Mouse (Mus musculus) lung, postnatal 0 days (tissue): ENCODE data around the gene Mapkapk3. TPM values are rescaled to one million over a fixed set of nuclear protein-coding genes. Genes with fewer than 3 reads are reported as not detected.
"Not testable (repeated sequence)": the region's sequence is repeated elsewhere in the genome, so short reads cannot be mapped to it uniquely, and the experiment has no call there.

Experiments used
- ATAC-seq: fragments of 200-750 bp; cut with Nextera tagmentation; 2 replicates; pipeline ENCODE4 v1.8.0; 2017; ENCODE audit warnings: moderate library complexity
- DNase-seq: peaks from one replicate; pipeline ENCODE4 v3.0.0-alpha.2; 2016; ENCODE audit warnings: low spot score
- H3K27ac ChIP-seq: fragments of 300-500 bp; sonication (generic); 2 replicates; pipeline ENCODE4 v1.5.1; 2014; ENCODE audit warnings: antibody characterized with exemption, mild to moderate bottlenecking, low read length, mixed read lengths
- H3K27me3 ChIP-seq: fragments of 300-500 bp; sonication (generic); replicated peaks from 2 replicates; pipeline ENCODE4 v1.6.1; 2014; ENCODE audit warnings: low read length, mixed read lengths; ENCODE audit not compliant: insufficient read depth
- H3K36me3 ChIP-seq: fragments of 300-500 bp; sonication (generic); 2 replicates; pipeline ENCODE4 v1.6.1; 2014; ENCODE audit warnings: low read length, mixed read lengths; ENCODE audit not compliant: insufficient read depth
- H3K4me1 ChIP-seq: fragments of 300-500 bp; sonication (generic); 2 replicates; pipeline ENCODE4 v1.6.1; 2014; ENCODE audit warnings: antibody characterized with exemption, low read depth, low read length, mixed read lengths; ENCODE audit not compliant: insufficient read depth
- H3K4me2 ChIP-seq: fragments of 300-500 bp; sonication (generic); replicated peaks from 2 replicates; pipeline ENCODE4 v1.6.1; 2014; ENCODE audit warnings: low read depth, mild to moderate bottlenecking, low read length, moderate library complexity, mixed read lengths
- H3K4me3 ChIP-seq: fragments of 300-500 bp; sonication (generic); 2 replicates; pipeline ENCODE4 v1.5.1; 2014; ENCODE audit warnings: low read depth, low read length
- H3K9ac ChIP-seq: fragments of 300-500 bp; sonication (generic); replicated peaks from 2 replicates; pipeline ENCODE4 v1.6.1; 2014; ENCODE audit warnings: low read depth, mild to moderate bottlenecking
- H3K9me3 ChIP-seq: fragments of 300-500 bp; sonication (generic); 2 replicates; pipeline ENCODE4 v1.6.1; 2016; ENCODE audit warnings: low read length, mixed read lengths
- CTCF ChIP-seq: IDR thresholded peaks from 2 replicates; pipeline ENCODE4 v1.5.1; 2016; ENCODE audit warnings: antibody characterized with exemption, mild to moderate bottlenecking
- EP300 ChIP-seq: IDR thresholded peaks from 2 replicates; pipeline ENCODE4 v1.6.1; 2016; ENCODE audit warnings: antibody characterized with exemption, mild to moderate bottlenecking, control low read depth
- WGBS: fragments of 180-500 bp; shearing (Covaris S2); extraction: QIAGEN DNeasy Blood & Tissue Kit; methylation state at CpG from one replicate; pipeline ENCODE4 v1.1.7; 2014; 5-methylcytosine and 5-hydroxymethylcytosine counted together
- polyA plus RNA-seq: library from polyadenylated mRNA; unstranded; fragments of >200 nt; fragmentation: Nextera tagmentation; extraction: Ambion mirVana; gene quantifications from 2 replicates; pipeline ENCODE4 v1.2.1, GENCODE M21; 2015

Mapkapk3 gene
- polyA plus RNA-seq, 1 experiment from 2014 or later = 22.9 TPM

GRCm38 (mm10) chr9:107308346-107309000, 18.8 kb upstream of the Mapkapk3 start:
- WGBS = 77% methylated on average over 9 of the region's 9 CpGs
- no peak for DNase-seq
- no peak overlapping the region for H3K9ac ChIP-seq

GRCm38 (mm10) chr9:107307886-107308285, 18.2 kb upstream of the Mapkapk3 start:
- Histone ChIP-seq H3K36me3 (no peaks in the 10 kb centered on the region), H3K9ac (no peak overlapping the region), H3K4me1 (peaks cover 36% of the 10 kb centered on the region), H3K27me3 (no peaks in the 10 kb centered on the region), H3K4me3 (no peak overlapping the region), H3K27ac (peak overlapping the region; percentile 61), H3K4me2 (0 out of 2 replicates have a peak overlapping the region, but pooled peaks have one; percentile 3), H3K9me3 (no peaks in the 10 kb centered on the region)
- 22% methylated on average over 12 of the region's 12 CpGs for WGBS
- ATAC-seq (peak; percentile 80), DNase-seq (peak; percentile 91)
- TF ChIP-seq EP300 (no peak), CTCF (no peak)

More at GRCm38 (mm10) chr9:107308346-107309000, 18.8 kb upstream of the Mapkapk3 start:
- Histone ChIP-seq H3K27me3 (no peaks in the 10 kb centered on the region), H3K36me3 (no peaks in the 10 kb centered on the region), H3K27ac (peak overlapping the region; percentile 61; the same call in 1 of the 2 replicates), H3K4me2 (no peak overlapping the region), H3K4me1 (peaks cover 33% of the 10 kb centered on the region), H3K9me3 (no peaks in the 10 kb centered on the region), H3K4me3 (no peak overlapping the region)
- ATAC-seq = no peak
- no peak for TF ChIP-seq CTCF
- no peak for TF ChIP-seq EP300

GRCm38 (mm10) chr9:107307099-107307872, 17.6 kb upstream of the Mapkapk3 start:
- no peaks in the 10 kb centered on the region for H3K9me3 ChIP-seq
- 0 out of 2 replicates have a peak overlapping the region, but pooled peaks have one; percentile 3 for H3K4me2 ChIP-seq
- H3K36me3 ChIP-seq = no peaks in the 10 kb centered on the region
- H3K9ac ChIP-seq = no peak overlapping the region
- 57% methylated on average over 11 of the region's 11 CpGs for WGBS
- H3K4me3 ChIP-seq = no peak overlapping the region
- no peaks in the 10 kb centered on the region for H3K27me3 ChIP-seq
- ATAC-seq (no peak), DNase-seq (no peak)
- peak overlapping the region; percentile 61 for H3K27ac ChIP-seq
- H3K4me1 ChIP-seq = peaks cover 36% of the 10 kb centered on the region
- TF ChIP-seq CTCF = no peak
- TF ChIP-seq EP300 = no peak

- not testable (repeated sequence) for H3K27me3 ChIP-seq, H3K9ac ChIP-seq, H3K9me3 ChIP-seq, H3K4me2 ChIP-seq, H3K27ac ChIP-seq, H3K4me3 ChIP-seq, ATAC-seq, DNase-seq, H3K36me3 ChIP-seq
- 90% methylated on average over 1 of the region's 1 CpGs for WGBS
- peaks cover 36% of the 10 kb centered on the region for H3K4me1 ChIP-seq
Measured at GRCm38 (mm10) chr9:107306673-107307072, 17.0 kb upstream of the Mapkapk3 start.

- no peak overlapping the region for H3K4me2 ChIP-seq
- peak; percentile 86 for DNase-seq
Measured at GRCm38 (mm10) chr9:107305601-107306542, 16.2 kb upstream of the Mapkapk3 start.

More at GRCm38 (mm10) chr9:107305601-107306542, 16.2 kb upstream of the Mapkapk3 start:
- WGBS = 27% methylated on average over 13 of the region's 13 CpGs
- TF ChIP-seq EP300 (peak; percentile 63; the same call in 1 of the 2 replicates), CTCF (no peak)
- Histone ChIP-seq H3K4me1 (peaks cover 36% of the 10 kb centered on the region), H3K9ac (no peak overlapping the region), H3K36me3 (peaks cover 7% of the 10 kb centered on the region), H3K27me3 (no peaks in the 10 kb centered on the region), H3K4me3 (no peak overlapping the region), H3K9me3 (no peaks in the 10 kb centered on the region), H3K27ac (peak overlapping the region; percentile 82)
- ATAC-seq = peak; percentile 39
